Mouse (Mus musculus): ENCODE results near the gene Stfa1.
"Not testable (repeated sequence)": the region's sequence is repeated elsewhere in the genome, so short reads cannot be mapped to it uniquely, and the experiment has no call there.

- not testable (repeated sequence) for TF ChIP-seq GATA1, TAL1 (IDR thresholded peaks at IDR 0.05; ENCODE audit: low read length)
Measured at GRCm38 (mm10) chr16:36276796-36277195, at the start of gene Stfa1.
